Mouse (Mus musculus) lung, postnatal 4 days (tissue): ENCODE measurements around the gene Paox.

Source experiments
- DNase-seq, 2 experiments: peaks; one replicate each; pipeline ENCODE4 v3.0.0; 2021

Gene Paox

DNA sequence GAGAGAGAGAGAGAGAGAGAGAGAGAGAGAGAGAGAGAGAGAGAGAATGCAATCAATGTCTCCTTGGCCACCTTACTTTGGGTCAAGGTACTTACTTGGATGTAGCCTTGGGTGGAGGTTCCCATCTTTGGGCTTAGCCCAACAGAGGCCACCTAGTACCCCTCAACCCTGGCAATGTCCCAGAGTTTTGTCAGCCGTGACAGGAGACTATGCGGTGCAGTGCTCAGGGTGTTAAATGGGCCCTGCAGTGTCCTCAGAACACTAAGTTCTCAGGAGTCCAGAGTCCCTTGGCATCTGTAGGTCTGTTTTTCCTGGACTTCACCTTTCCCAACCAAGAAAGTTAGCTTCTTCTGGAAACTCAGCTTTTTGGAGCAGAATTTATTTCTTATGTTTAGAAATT, 63.6 kb downstream of the Paox start:
- no peak for DNase-seq

DNA sequence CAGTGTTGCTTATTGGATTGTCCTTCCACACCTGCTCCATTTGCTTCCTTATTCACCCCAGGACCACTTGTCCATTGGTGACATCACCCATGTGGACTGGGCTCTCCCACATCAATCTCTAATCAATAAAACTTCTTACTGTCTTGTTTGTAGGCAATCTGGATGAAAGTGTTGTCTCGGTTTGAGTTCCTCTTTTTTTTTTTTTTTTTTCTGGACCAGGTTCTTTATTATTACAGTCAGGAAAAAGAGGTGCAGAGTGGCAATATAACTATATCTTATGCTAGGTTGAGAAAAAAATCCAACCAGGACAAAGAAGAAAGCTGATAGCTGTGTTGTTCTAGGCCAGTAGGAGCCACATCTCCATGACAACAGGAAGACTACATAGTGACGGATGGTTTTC, 65.1 kb downstream of the Paox start:
- DNase-seq: no peak

DNA sequence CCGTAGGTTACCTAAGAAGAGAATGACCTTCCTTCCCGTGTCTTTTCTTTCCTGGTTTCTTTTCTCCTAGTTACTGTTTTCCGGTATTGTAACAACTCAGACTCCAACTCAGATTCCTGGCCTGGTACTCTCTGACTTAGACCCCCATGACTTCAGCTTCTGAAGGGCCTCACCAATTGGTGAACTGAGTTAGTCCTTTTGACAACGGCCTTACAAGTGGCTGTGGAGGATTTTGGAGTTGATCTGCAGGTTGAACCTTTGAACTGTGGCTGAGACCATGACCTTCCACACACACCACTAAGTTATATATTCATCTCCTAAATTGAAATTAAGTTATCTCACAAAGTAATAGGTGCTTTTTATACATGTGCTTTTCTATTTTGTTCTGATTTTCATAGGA, 68.6 kb downstream of the Paox start:
- no peak for DNase-seq
